Mouse (Mus musculus) small intestine, adult 2 months (tissue): ENCODE results near the gene Dnajc16. TPM values are rescaled to one million over a fixed set of nuclear protein-coding genes. Genes with fewer than 3 reads are reported as not detected.

ENCODE experiments used
- H3K27ac ChIP-seq: fragments of 200-500 bp; 2 replicates; pipeline ENCODE4 v1.5.1; 2012; ENCODE audit warnings: low read depth, low read length, control low read depth, inconsistent platforms; ENCODE audit not compliant: insufficient read depth
- H3K27me3 ChIP-seq: fragments of 200-500 bp; 2 replicates; pipeline ENCODE4 v1.6.1; 2012; ENCODE audit warnings: mild to moderate bottlenecking, moderate library complexity, low read length, inconsistent platforms; ENCODE audit not compliant: control insufficient read depth, insufficient read depth
- H3K36me3 ChIP-seq: fragments of 200-500 bp; 2 replicates; pipeline ENCODE4 v1.6.1; 2012; ENCODE audit warnings: mild to moderate bottlenecking, low read length, control low read depth, inconsistent platforms; ENCODE audit not compliant: control insufficient read depth, insufficient read depth
- H3K4me1 ChIP-seq: fragments of 200-500 bp; 2 replicates; pipeline ENCODE4 v1.6.1; 2012; ENCODE audit warnings: low read length, inconsistent platforms, mixed read lengths; ENCODE audit not compliant: control insufficient read depth, insufficient read depth, insufficient read length
- H3K4me3 ChIP-seq: fragments of 200-500 bp; 2 replicates; pipeline ENCODE4 v1.5.1; 2012; ENCODE audit warnings: low read depth, mild to moderate bottlenecking, control low read depth, inconsistent platforms, low read length, moderate library complexity
- CTCF ChIP-seq: fragments of 200-500 bp; IDR thresholded peaks from 2 replicates; pipeline ENCODE4 v1.5.1; 2012; ENCODE audit warnings: low read depth, mild to moderate bottlenecking, control low read depth, inconsistent platforms, low read length, moderate library complexity, mixed read lengths; ENCODE audit not compliant: insufficient replicate concordance, insufficient read length; ENCODE audit errors: extremely low read depth
- POLR2A ChIP-seq: fragments of 200-500 bp; IDR thresholded peaks from 2 replicates; pipeline ENCODE4 v1.6.1; 2012; ENCODE audit warnings: low read depth, mild to moderate bottlenecking, control low read depth, inconsistent platforms, low read length, moderate library complexity
- WGBS: fragments of 180-500 bp; shearing (Covaris S2); methylation state at CpG from one replicate; pipeline ENCODE4 v1.1.7; 2018; 5-methylcytosine and 5-hydroxymethylcytosine counted together
- polyA plus RNA-seq: library from polyadenylated mRNA; depleted of rRNA; stranded (reverse); fragments of >200 nt; gene quantifications from 2 replicates; pipeline ENCODE4 v1.2.3, GENCODE M21; 2012

Gene Dnajc16
- polyA plus RNA-seq, 1 experiment: 5.3 TPM

- TF ChIP-seq POLR2A: no peak
- TF ChIP-seq CTCF: no peak
- Histone ChIP-seq H3K4me1 (peaks cover 3% of the 10 kb centered on the region; the same call in 1 of the 2 replicates), H3K36me3 (peaks cover 62% of the 10 kb centered on the region), H3K4me3 (no peak overlapping the region), H3K27me3 (no peaks in the 10 kb centered on the region), H3K27ac (peak overlapping the region; percentile 69)
- 56% methylated on average over 19 of the region's 19 CpGs for WGBS
These were observed 23.9 kb downstream of the Dnajc16 start for GRCm38 (mm10) chr4:141766668-141767352.

GRCm38 (mm10) chr4:141766316-141766667 is 24.4 kb downstream of the Dnajc16 start:
- peaks cover 59% of the 10 kb centered on the region for H3K36me3 ChIP-seq

GRCm38 (mm10) chr4:141765008-141765407 is 25.7 kb downstream of the Dnajc16 start:
- Histone ChIP-seq H3K27ac (no peak overlapping the region), H3K27me3 (no peaks in the 10 kb centered on the region), H3K4me1 (peaks cover 3% of the 10 kb centered on the region), H3K4me3 (no peak overlapping the region), H3K36me3 (peaks cover 57% of the 10 kb centered on the region)
- 86% methylated on average over 3 of the region's 3 CpGs for WGBS
- no peak for TF ChIP-seq CTCF
- TF ChIP-seq POLR2A: no peak

More at GRCm38 (mm10) chr4:141766316-141766667, 24.4 kb downstream of the Dnajc16 start:
- Histone ChIP-seq H3K27ac (peak overlapping the region; percentile 69), H3K4me1 (peaks cover 3% of the 10 kb centered on the region; the same call in 1 of the 2 replicates), H3K4me3 (no peak overlapping the region), H3K27me3 (no peaks in the 10 kb centered on the region)
- 73% methylated on average over 8 of the region's 8 CpGs for WGBS
- no peak for TF ChIP-seq POLR2A
- no peak for TF ChIP-seq CTCF

- Histone ChIP-seq H3K4me1 (peaks cover 3% of the 10 kb centered on the region), H3K4me3 (no peak overlapping the region), H3K27ac (no peak overlapping the region), H3K27me3 (no peaks in the 10 kb centered on the region), H3K36me3 (peaks cover 56% of the 10 kb centered on the region)
- 88% methylated on average over 12 of the region's 12 CpGs for WGBS
- no peak for TF ChIP-seq POLR2A
- no peak for TF ChIP-seq CTCF
These were observed 27.3 kb downstream of the Dnajc16 start for GRCm38 (mm10) chr4:141763476-141763875.

- WGBS: 87% methylated on average over 13 of the region's 13 CpGs
- Histone ChIP-seq H3K4me1 (peaks cover under 1% of the 10 kb centered on the region), H3K36me3 (peaks cover 51% of the 10 kb centered on the region), H3K27ac (no peak overlapping the region), H3K4me3 (no peak overlapping the region), H3K27me3 (no peaks in the 10 kb centered on the region)
- no peak for TF ChIP-seq POLR2A
- no peak for TF ChIP-seq CTCF
These were observed 28.6 kb downstream of the Dnajc16 start for GRCm38 (mm10) chr4:141762102-141762598.

- Histone ChIP-seq H3K4me1 (no peaks in the 10 kb centered on the region; the same call in none of the 2 replicates), H3K36me3 (peaks cover 44% of the 10 kb centered on the region), H3K27ac (no peak overlapping the region), H3K4me3 (no peak overlapping the region), H3K27me3 (no peaks in the 10 kb centered on the region)
- WGBS: 64% methylated on average over 4 of the region's 4 CpGs
- TF ChIP-seq CTCF (no peak), POLR2A (no peak)
These were observed 29.8 kb downstream of the Dnajc16 start for GRCm38 (mm10) chr4:141760942-141761341.

- H3K4me3 ChIP-seq: no peak overlapping the region
- TF ChIP-seq POLR2A (no peak), CTCF (no peak)
- H3K36me3 ChIP-seq: peaks cover 34% of the 10 kb centered on the region
- H3K27me3 ChIP-seq: no peaks in the 10 kb centered on the region
- WGBS: 70% methylated on average over 6 of the region's 6 CpGs
- H3K4me1 ChIP-seq: no peaks in the 10 kb centered on the region; the same call in 1 of the 2 replicates
- no peak overlapping the region for H3K27ac ChIP-seq
These were observed 31.7 kb downstream of the Dnajc16 start for GRCm38 (mm10) chr4:141758874-141759542.
